Comparison of ENCODE assay signal across 9 mouse cellular contexts in genomic region chr19:55593729-55594444, GRCm38 (mm10).
DNase-seq lines count a peak whose midpoint lies in the region; ATAC-seq lines count a peak whose summit lies in the region.
"Had no signal": no experiment of that assay in that cellular context is flagged by ENCODE, and none has a peak within 500 bp of the region (broad histone marks: within the 10 kb centered on the region; RNA-seq: fewer than 3 reads in every experiment).

No protein-coding gene starts in this region.

- no peak overlapping the region for H3K27ac ChIP-seq in heart, embryonic 10.5 days
- H3K27ac ChIP-seq in lung, embryonic 16.5 days (ENCODE audit: low read length), result no peak overlapping the region; the same call in 1 of the 2 replicates

- H3K36me3 ChIP-seq in heart, embryonic 10.5 days, result no peaks in the 10 kb centered on the region
- no peaks in the 10 kb centered on the region for H3K36me3 ChIP-seq in lung, embryonic 16.5 days (ENCODE audit: control insufficient read depth, insufficient read depth, low read length)

- intact Hi-C loops in heart, postnatal 10 days (cut with DNase I), result no loop called here

- no peak overlapping the region for H3K4me3 ChIP-seq in heart, embryonic 10.5 days
- no peak overlapping the region for H3K4me3 ChIP-seq in lung, embryonic 16.5 days (ENCODE audit: low read length)

- peak; percentile 95 for DNase-seq in heart, adult 11 months
- no peak for DNase-seq in heart, embryonic 10.5 days (ENCODE audit: low spot score)
- DNase-seq in adrenal gland, postnatal 25 days, result peak; percentile 28
- DNase-seq in heart, postnatal 10 days, result peak; percentile 56 to 67
- DNase-seq in cerebellum, adult 11 months, result no peak
- DNase-seq in retina, embryonic 14.5 days (ENCODE audit: low spot score), result no peak
- DNase-seq in layer of hippocampus, postnatal 36 days, result no peak

- peak; percentile 94 for ATAC-seq in lung, embryonic 16.5 days (ENCODE audit: low read depth)

- H3K4me1 ChIP-seq in heart, embryonic 10.5 days, result peaks cover 55% of the 10 kb centered on the region
- peaks cover 32% of the 10 kb centered on the region for H3K4me1 ChIP-seq in lung, embryonic 16.5 days (replicated peaks; ENCODE audit: control insufficient read depth, insufficient read depth, low read length)

- WGBS in heart, embryonic 10.5 days, result 74% methylated on average over 16 of the region's 16 CpGs
- 36% methylated on average over 16 of the region's 16 CpGs for WGBS in lung, embryonic 16.5 days

- H3K4me2 ChIP-seq in lung, embryonic 16.5 days (ENCODE audit: low read depth, low read length), result peak overlapping the region; percentile 32; the same call in 1 of the 2 replicates

- no peak overlapping the region; the same call in 1 of the 2 replicates for H3K9ac ChIP-seq in lung, embryonic 16.5 days (ENCODE audit: low read length)

- no peaks in the 10 kb centered on the region for H3K9me3 ChIP-seq in heart, embryonic 10.5 days
- H3K9me3 ChIP-seq in lung, embryonic 16.5 days (ENCODE audit: control insufficient read depth, low read length), result no peaks in the 10 kb centered on the region

- peaks cover 13% of the 10 kb centered on the region for H3K27me3 ChIP-seq in heart, embryonic 10.5 days (ENCODE audit: insufficient read depth, poor library complexity, severe bottlenecking)
- no peaks in the 10 kb centered on the region for H3K27me3 ChIP-seq in lung, embryonic 16.5 days (ENCODE audit: control insufficient read depth, insufficient read depth, low read depth, low read length)
- H3K27me3 ChIP-seq: CH12.LX had no signal

Comparison
In these comparisons a context has a peak if more than half of its experiments do, and no peak if none do; other contexts are left out.
1. DNase-seq: peak in heart, adult 11 months (single experiment), adrenal gland, postnatal 25 days (single experiment) and heart, postnatal 10 days (2 of 2); none in heart, embryonic 10.5 days (single experiment), cerebellum, adult 11 months (single experiment), retina, embryonic 14.5 days (single experiment) and layer of hippocampus, postnatal 36 days (0 of 2).